Mouse (Mus musculus) thymus, postnatal 10 days (tissue): Measurements from ENCODE around the gene Arrdc5.

Experiments used
- DNase-seq, 2 experiments: peaks; one replicate each; pipeline ENCODE4 v3.0.0; 2021; ENCODE audit warnings: low spot score in 2 of 2

The Arrdc5 gene

GRCm38 (mm10) chr17:56303847-56304586 lies 3.9 kb upstream of the Arrdc5 start:
- DNase-seq: peak; percentile 96 to 97

DNA sequence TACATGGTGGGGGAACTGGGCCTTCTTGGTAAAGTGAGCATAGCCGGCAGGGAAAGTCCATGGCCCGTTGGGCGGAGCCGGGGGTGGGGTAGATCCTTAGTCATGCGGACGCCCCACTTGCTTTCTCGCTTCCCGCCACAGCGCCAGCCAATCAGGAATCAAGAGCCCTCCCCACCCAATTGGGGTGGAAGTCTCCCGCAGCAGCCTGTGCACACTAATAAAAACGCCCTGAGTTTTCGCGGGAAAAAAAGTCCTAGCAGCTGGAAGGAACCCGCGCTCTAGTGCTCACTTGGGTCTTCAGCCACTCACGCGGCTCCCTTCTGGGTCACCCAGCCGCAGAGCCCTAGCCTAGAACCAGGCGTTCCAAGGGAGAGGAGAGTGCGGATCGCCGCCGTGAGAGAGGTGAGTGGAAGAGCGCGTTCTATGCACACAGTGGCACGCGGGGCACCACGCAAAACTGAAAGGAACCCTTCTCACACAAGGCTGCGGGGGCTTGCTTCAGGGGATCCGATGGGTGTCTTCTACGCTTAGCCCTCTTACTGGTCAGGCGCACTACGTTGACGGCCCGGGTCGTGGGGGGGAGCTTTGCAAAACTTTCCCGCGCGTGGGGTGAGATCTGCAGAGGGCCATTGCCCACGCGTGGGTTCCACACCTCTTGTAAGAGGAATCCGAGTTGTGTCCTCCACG lies 3.2 kb upstream of the Arrdc5 start, which contains the start of gene Uhrf1:
Uhrf1 (plus strand) TSS at position 162 of the 687 bp plus-strand sequence.
- DNase-seq: peak; percentile 78 to 84

GRCm38 (mm10) chr17:56302363-56302996 lies 2.4 kb upstream of the Arrdc5 start:
- peak in 1 of 2 experiments; percentile 39 for DNase-seq

DNA sequence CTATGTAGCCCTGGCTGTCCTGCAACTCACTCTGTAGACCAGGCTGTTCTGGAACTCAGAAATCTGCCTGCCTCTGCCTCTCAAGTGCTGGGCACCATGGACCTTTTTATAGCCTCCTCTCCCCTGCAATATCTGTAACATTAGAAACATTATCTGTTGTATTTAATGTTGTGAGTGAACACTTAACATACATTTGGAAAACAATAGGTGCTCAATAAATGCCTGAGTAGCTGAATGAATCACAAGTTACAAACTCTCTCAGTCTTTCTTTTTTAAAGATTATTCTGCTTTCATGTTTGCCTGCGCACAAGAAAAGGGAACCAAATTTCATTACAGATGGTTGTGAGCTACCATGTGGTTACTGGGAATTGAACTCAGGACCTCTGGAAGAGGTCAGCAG lies 1.8 kb downstream of the Arrdc5 start:
- DNase-seq: no peak

DNA sequence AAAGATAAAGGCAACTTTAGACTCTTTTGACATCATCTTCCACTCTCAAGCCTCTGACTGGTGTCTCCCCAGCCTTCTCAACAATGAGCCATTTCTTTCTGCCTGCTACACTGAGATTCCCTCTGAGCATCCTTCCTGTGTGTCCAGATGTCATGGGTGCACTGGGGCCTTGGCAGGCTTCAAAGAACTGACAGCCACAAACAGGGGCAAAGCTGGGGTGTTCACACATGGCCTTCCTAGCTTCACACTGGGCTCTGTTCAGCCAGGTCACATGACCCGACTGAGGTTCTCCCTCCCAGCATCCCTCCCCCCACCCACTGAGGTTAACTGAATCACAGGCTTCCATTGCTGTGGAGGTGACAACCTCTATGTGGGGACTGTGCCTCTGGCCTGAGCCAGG lies 3.9 kb downstream of the Arrdc5 start:
- peak; percentile 28 to 37 for DNase-seq

DNA sequence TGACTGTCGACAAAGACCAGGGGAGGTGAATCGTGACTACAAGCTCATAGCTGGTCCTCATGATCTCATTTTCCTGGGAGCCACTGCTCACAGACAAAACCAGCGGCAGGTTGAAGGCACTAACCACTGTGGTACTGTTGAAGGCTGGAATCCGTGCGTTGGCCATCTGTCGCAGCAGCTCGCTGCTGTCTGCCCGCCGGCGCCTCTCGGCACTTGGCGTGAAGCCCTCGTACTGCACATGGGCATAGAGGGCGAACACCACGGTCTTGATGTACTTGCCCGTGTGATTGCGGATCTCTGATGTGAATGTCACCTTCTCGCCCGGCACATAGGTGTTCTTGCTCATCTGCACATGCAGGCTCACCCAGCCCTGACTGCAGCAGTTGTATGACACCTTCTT lies 5.8 kb downstream of the Arrdc5 start:
- DNase-seq: no peak

DNA sequence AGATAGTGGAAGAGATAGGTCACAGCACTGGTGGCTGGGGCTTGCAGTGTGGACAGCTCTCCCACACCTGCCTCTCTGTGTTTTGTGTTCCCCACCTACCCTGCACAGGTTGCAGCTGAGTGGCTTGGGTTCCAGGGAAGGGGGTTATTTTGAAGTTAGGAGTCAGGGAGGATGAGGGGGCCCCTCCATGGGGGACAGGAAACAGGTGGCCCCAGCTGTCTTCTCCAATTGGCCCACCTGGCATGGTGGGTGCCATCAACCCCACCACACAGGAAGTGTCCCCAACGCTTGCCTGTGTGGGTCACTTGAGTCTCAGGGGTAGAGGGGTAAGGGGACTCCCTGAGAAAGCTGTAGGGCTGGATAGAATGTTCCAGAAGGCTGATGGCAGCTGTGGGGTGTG lies 6.8 kb downstream of the Arrdc5 start:
- peak; percentile 82 to 92 for DNase-seq

DNA sequence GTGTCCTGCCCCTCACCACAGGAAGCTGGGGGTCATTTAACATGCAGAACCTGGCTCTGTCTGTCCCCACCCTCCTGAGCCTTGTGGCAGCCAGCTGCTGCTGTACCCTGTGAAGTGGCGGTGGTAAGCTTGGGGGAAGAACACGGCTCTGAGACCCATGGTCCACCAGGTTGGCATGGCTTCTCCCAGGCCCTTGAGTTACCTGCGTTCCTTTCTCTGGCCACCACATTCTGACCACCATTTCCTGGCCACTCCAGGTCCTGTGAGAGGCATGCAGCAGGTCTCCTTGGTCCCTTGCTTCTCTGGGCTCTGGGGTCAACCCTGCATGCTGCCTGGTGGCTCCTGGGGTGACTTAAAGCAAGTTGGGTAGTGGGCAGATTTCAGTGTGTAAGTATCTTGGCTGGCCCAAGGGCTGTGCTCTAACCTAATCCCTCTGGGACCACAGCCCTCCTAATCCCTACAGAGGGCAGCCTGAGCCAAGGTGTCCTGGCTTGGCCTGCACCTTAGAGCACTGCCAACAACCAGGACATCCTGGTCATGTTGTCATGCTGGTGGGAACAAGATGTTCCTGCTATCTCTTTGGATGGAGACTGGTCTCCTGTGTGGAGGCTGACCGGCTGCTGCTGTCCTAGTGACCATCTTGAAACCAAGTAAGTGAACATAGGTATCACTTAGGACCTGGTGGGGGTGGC lies 7.4 kb downstream of the Arrdc5 start, which contains the start of gene Plin3:
Plin3 (minus strand) TSS at position 343 of the 692 bp plus-strand sequence.
- peak; percentile 47 to 55 for DNase-seq

DNA sequence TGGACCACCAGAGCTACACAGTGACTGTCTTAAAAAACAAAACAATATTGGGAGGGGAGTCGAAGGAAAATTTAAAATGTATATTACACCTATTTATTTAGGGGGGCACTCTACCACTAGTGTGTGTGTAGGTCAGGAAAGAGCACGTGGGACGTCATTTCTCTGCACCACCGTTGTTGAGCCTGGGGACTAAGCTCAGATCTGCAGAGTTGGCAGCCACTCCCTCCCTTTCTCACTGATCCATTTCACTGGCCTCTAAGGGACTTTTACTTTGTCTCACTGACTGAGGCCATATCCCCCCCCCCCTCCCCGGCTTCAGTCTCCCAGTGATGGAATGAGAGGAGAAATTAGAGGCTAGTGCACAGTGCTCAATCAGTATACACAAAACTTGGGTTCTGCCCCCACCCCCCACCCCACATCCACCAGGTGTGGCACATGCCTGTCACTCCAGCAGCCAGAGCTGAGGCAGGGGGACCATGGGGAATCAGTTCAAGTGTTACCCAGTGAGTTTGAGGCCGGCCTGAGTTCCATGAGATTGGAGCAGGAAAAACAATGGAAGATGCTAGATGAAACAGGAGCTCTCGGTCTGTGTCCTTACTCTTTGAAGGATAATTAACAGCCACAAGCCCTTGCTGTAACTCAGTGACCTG lies 8.1 kb downstream of the Arrdc5 start:
- DNase-seq: peak; percentile 65 to 68

DNA sequence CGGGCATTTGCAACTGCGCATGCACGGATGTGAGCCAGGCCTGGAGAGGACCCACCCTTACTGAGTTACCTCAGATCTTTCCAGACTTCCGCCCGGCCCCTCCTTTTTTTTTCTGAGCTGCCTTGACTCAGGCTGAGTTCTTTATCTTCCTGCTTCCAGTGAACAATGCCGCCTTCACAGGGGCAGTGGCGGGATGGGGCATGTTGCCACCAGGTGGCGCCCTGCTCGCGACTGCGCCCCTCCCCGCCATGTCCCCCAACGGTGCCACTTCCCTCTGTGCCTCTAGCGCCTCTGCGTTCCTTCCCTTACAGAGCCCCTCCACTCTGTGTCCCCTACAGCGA lies 8.9 kb downstream of the Arrdc5 start:
- DNase-seq: peak; percentile 97 to 98

GRCm38 (mm10) chr17:56290388-56291170 lies 9.5 kb downstream of the Arrdc5 start:
- DNase-seq: peak; percentile 96 to 98

- DNase-seq: peak; percentile 37 to 39
These were observed 10.4 kb downstream of the Arrdc5 start for GRCm38 (mm10) chr17:56289371-56290331.

- no peak for DNase-seq
These were observed 11.2 kb downstream of the Arrdc5 start for GRCm38 (mm10) chr17:56288866-56289265.

- no peak for DNase-seq
These were observed 12.3 kb downstream of the Arrdc5 start for GRCm38 (mm10) chr17:56287830-56288229.

DNA sequence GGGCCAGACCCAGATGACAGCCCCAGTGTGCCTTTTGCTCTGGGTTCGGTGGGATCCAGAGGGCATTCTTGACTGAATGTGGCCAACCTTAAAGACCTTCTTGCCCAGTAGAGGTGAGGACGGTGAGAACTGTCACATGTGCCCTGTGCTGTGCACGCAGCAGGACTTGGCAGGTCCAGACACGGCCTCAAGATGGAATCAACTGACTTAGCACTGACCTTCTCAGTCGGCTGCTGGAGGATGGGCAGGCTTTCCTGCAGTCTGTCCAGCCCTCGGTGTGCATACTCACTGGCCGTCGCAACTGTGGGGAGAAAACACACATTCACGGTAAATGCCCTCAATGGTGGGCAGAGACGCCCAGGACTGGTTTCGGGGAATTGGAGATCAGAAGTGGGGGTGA lies 14.1 kb downstream of the Arrdc5 start:
- no peak for DNase-seq

DNA sequence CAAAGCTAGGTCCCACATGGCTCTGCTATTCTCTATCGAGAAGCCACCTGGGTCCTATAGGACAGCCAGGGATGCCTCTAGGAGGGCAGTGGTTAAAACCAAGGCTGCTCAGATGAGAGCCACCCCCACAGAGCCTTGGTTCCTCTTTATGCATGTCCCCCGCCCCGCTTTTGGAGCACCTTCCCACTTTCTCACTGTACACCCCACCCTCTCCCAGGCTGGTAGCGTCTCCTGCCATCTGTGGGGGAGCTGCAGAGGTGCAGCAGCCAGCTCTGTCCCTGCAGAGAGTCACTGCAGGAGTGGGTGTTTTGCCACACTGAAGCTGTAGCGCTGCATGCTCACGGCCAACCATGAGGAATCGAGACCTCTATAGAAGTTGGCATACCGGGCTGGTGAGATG lies 16.8 kb downstream of the Arrdc5 start:
- no peak for DNase-seq

GRCm38 (mm10) chr17:56282802-56283201 lies 17.3 kb downstream of the Arrdc5 start:
- DNase-seq: no peak

DNA sequence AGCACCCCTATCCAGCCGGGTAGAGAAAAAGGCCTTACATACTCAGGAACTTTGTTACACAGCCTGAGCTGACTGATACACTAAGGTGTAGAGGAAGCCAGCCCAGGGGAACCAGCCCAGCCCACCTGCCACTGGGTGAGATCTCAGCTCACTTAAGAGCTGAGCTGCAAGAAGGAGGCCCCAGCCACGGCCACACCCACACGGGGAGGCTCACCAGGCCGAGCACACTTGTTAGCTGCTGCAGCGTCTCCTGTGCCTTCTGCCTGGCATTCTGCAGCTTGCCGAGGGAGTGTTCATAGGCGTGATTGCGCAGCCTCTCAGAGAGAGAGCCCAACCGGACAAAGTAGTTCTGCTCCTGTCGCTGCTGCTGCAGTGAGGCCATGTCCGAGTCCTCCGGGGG lies 18.9 kb downstream of the Arrdc5 start:
- no peak for DNase-seq

DNA sequence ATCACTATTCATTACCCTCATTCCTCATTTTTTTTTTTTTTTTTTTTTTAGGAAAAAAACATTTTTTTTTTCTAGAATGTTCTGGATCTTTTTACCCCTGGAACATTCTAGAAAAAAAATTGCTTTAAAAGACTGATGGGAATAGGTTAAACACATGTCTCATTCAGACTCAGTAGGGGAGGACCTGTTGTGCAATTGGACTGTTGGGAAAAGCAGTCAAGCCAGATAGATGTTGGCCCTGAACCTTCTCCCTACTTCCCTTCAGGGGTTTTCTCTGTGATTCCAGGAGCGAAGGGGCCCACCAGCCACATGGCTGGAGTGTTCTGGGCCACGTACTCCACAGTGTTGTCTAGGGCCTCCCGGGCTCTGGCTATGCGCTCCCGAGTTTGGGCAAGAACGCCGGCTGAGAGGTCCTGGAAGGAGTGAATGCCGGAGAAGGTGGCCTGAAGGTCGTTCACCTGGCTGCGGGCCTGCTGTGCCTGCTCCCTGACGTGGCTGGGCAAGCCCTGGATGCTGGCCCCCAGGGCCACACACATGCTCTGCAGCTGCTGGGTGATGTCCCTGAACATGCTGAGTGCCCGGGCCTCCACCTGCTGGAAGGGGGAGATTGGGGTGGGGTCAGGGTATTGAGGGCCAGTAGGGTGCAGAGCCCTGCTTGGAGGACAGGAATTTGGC lies 20.5 kb downstream of the Arrdc5 start:
- no peak for DNase-seq
